Mouse (Mus musculus) forebrain, embryonic 12.5 days (tissue): ENCODE data around the gene Cyp4f18. TPM values are rescaled to one million over a fixed set of nuclear protein-coding genes. Genes with fewer than 3 reads are reported as not detected.

Source experiments
- ATAC-seq: fragments of 200-750 bp; cut with Nextera tagmentation; 2 replicates; pipeline ENCODE4 v1.8.0; 2017; ENCODE audit warnings: moderate TSS enrichment; ENCODE audit not compliant: low FRiP score
- H3K27ac ChIP-seq: fragments of 300-500 bp; sonication (generic); 2 replicates; pipeline ENCODE4 v1.5.1; 2016; ENCODE audit warnings: mild to moderate bottlenecking
- H3K27me3 ChIP-seq: fragments of 300-500 bp; sonication (generic); 2 replicates; pipeline ENCODE4 v1.6.1; 2016; ENCODE audit warnings: mild to moderate bottlenecking
- H3K36me3 ChIP-seq: fragments of 300-500 bp; sonication (generic); replicated peaks from 2 replicates; pipeline ENCODE4 v1.6.1; 2016; ENCODE audit warnings: mild to moderate bottlenecking
- H3K4me1 ChIP-seq: fragments of 300-500 bp; sonication (generic); 2 replicates; pipeline ENCODE4 v1.6.1; 2016
- H3K4me2 ChIP-seq: fragments of 300-500 bp; sonication (generic); 2 replicates; pipeline ENCODE4 v1.6.1; 2016; ENCODE audit warnings: mild to moderate bottlenecking, moderate library complexity
- H3K4me3 ChIP-seq: fragments of 300-500 bp; sonication (generic); replicated peaks from 2 replicates; pipeline ENCODE4 v1.5.1; 2016; ENCODE audit warnings: mild to moderate bottlenecking
- H3K9ac ChIP-seq: fragments of 300-500 bp; sonication (generic); 2 replicates; pipeline ENCODE4 v1.6.1; 2016; ENCODE audit warnings: mild to moderate bottlenecking
- H3K9me3 ChIP-seq: fragments of 300-500 bp; sonication (generic); 2 replicates; pipeline ENCODE4 v1.6.1; 2016
- whole genome bisulfite sequencing: fragments of 180-500 bp; shearing (Covaris S2); methylation state at CpG from one replicate; pipeline ENCODE4 v1.1.7; 2016; 5-methylcytosine and 5-hydroxymethylcytosine counted together
- polyA plus RNA-seq: library from polyadenylated mRNA; unstranded; fragments of >200 nt; fragmentation: Nextera tagmentation; extraction: Ambion mirVana; gene quantifications from 2 replicates; pipeline ENCODE4 v1.2.1, GENCODE M21; 2016

Cyp4f18 gene
- polyA plus RNA-seq, 1 experiment from 2014 or later: 1.6 TPM

GRCm38 (mm10) chr8:72006763-72007162, 2.7 kb downstream of the Cyp4f18 start:
- no peak for ATAC-seq
- no peaks in the 10 kb centered on the region for H3K9me3 ChIP-seq

GRCm38 (mm10) chr8:72005912-72006311, 3.5 kb downstream of the Cyp4f18 start:
- Histone ChIP-seq H3K4me3 (no peak overlapping the region), H3K27ac (no peak overlapping the region), H3K4me1 (no peaks in the 10 kb centered on the region), H3K9ac (no peak overlapping the region), H3K36me3 (no peaks in the 10 kb centered on the region), H3K27me3 (no peaks in the 10 kb centered on the region), H3K4me2 (no peak overlapping the region), H3K9me3 (no peaks in the 10 kb centered on the region)
- WGBS: 86% methylated on average over 3 of the region's 3 CpGs
- no peak for ATAC-seq

More at GRCm38 (mm10) chr8:72006763-72007162, 2.7 kb downstream of the Cyp4f18 start:
- H3K36me3 ChIP-seq: no peaks in the 10 kb centered on the region
- no peak overlapping the region for H3K4me2 ChIP-seq
- no peaks in the 10 kb centered on the region for H3K4me1 ChIP-seq
- 88% methylated on average over 1 of the region's 1 CpGs for WGBS
- H3K4me3 ChIP-seq: no peak overlapping the region
- H3K27ac ChIP-seq: no peak overlapping the region
- no peaks in the 10 kb centered on the region for H3K27me3 ChIP-seq
- no peak overlapping the region for H3K9ac ChIP-seq

GRCm38 (mm10) chr8:72002942-72003341, 6.5 kb downstream of the Cyp4f18 start:
- H3K27me3 ChIP-seq: no peaks in the 10 kb centered on the region
- H3K27ac ChIP-seq: no peak overlapping the region
- H3K36me3 ChIP-seq: no peaks in the 10 kb centered on the region
- no peak overlapping the region for H3K4me2 ChIP-seq
- H3K9ac ChIP-seq: no peak overlapping the region
- no peak overlapping the region for H3K4me3 ChIP-seq
- no peaks in the 10 kb centered on the region for H3K4me1 ChIP-seq
- H3K9me3 ChIP-seq: no peaks in the 10 kb centered on the region
- no peak for ATAC-seq

GRCm38 (mm10) chr8:72000223-72000622, 9.2 kb downstream of the Cyp4f18 start:
- 70% methylated on average over 3 of the region's 3 CpGs for WGBS
- Histone ChIP-seq H3K27me3 (no peaks in the 10 kb centered on the region), H3K9me3 (no peaks in the 10 kb centered on the region), H3K9ac (no peak overlapping the region), H3K27ac (no peak overlapping the region), H3K4me3 (no peak overlapping the region), H3K36me3 (no peaks in the 10 kb centered on the region), H3K4me1 (no peaks in the 10 kb centered on the region), H3K4me2 (no peak overlapping the region)
- ATAC-seq: no peak

- no peak overlapping the region for H3K4me2 ChIP-seq
- no peak overlapping the region for H3K27ac ChIP-seq
- H3K27me3 ChIP-seq: no peaks in the 10 kb centered on the region
- WGBS: 82% methylated on average over 1 of the region's 1 CpGs
- no peak for ATAC-seq
- H3K9me3 ChIP-seq: no peaks in the 10 kb centered on the region
- H3K4me1 ChIP-seq: no peaks in the 10 kb centered on the region
- no peak overlapping the region for H3K9ac ChIP-seq
- H3K4me3 ChIP-seq: no peak overlapping the region
- H3K36me3 ChIP-seq: no peaks in the 10 kb centered on the region
Observed at GRCm38 (mm10) chr8:71999434-71999833, 10.0 kb downstream of the Cyp4f18 start.

- Histone ChIP-seq H3K9ac (peak overlapping the region; percentile 56), H3K4me1 (peaks cover 8% of the 10 kb centered on the region), H3K36me3 (no peaks in the 10 kb centered on the region), H3K4me3 (peak overlapping the region; percentile 43), H3K9me3 (no peaks in the 10 kb centered on the region), H3K27ac (no peak overlapping the region), H3K4me2 (peak overlapping the region; percentile 63), H3K27me3 (no peaks in the 10 kb centered on the region)
- peak; percentile 24 for ATAC-seq
- WGBS: 63% methylated on average over 13 of the region's 13 CpGs
Observed at GRCm38 (mm10) chr8:71988867-71989599, 20.4 kb downstream of the Cyp4f18 start.

- 9% methylated on average over 24 of the region's 24 CpGs for WGBS
- Histone ChIP-seq H3K27me3 (no peaks in the 10 kb centered on the region), H3K9ac (peak overlapping the region; percentile 56), H3K27ac (no peak overlapping the region), H3K36me3 (no peaks in the 10 kb centered on the region), H3K9me3 (no peaks in the 10 kb centered on the region), H3K4me2 (peak overlapping the region; percentile 63), H3K4me1 (peaks cover 8% of the 10 kb centered on the region), H3K4me3 (peak overlapping the region; percentile 43)
- ATAC-seq: peak; percentile 84
Observed at GRCm38 (mm10) chr8:71988110-71988866, 21.1 kb downstream of the Cyp4f18 start.

GRCm38 (mm10) chr8:71984601-71985000, 24.8 kb downstream of the Cyp4f18 start:
- Histone ChIP-seq H3K9ac (no peak overlapping the region), H3K4me3 (no peak overlapping the region), H3K4me2 (no peak overlapping the region), H3K4me1 (peaks cover 8% of the 10 kb centered on the region), H3K27me3 (no peaks in the 10 kb centered on the region), H3K36me3 (no peaks in the 10 kb centered on the region), H3K9me3 (no peaks in the 10 kb centered on the region), H3K27ac (no peak overlapping the region)
- ATAC-seq: no peak; the same call in 1 of the 2 replicates
- 61% methylated on average over 4 of the region's 4 CpGs for WGBS

GRCm38 (mm10) chr8:71981456-71981855, 28.0 kb downstream of the Cyp4f18 start:
- Histone ChIP-seq H3K4me2 (no peak overlapping the region), H3K27me3 (no peaks in the 10 kb centered on the region), H3K9me3 (no peaks in the 10 kb centered on the region), H3K4me3 (no peak overlapping the region), H3K36me3 (no peaks in the 10 kb centered on the region), H3K27ac (no peak overlapping the region), H3K4me1 (no peaks in the 10 kb centered on the region), H3K9ac (no peak overlapping the region)
- ATAC-seq: no peak
- WGBS: 93% methylated on average over 4 of the region's 4 CpGs

- Histone ChIP-seq H3K27ac (no peak overlapping the region), H3K4me3 (no peak overlapping the region), H3K4me1 (no peaks in the 10 kb centered on the region), H3K9me3 (no peaks in the 10 kb centered on the region), H3K27me3 (no peaks in the 10 kb centered on the region), H3K9ac (no peak overlapping the region), H3K36me3 (no peaks in the 10 kb centered on the region), H3K4me2 (no peak overlapping the region)
- no peak for ATAC-seq
- WGBS: 76% methylated on average over 2 of the region's 2 CpGs
Observed at GRCm38 (mm10) chr8:71981032-71981431, 28.4 kb downstream of the Cyp4f18 start.

GRCm38 (mm10) chr8:71974211-71974610, 35.2 kb downstream of the Cyp4f18 start:
- Histone ChIP-seq H3K4me3 (no peak overlapping the region), H3K27ac (no peak overlapping the region), H3K4me1 (no peaks in the 10 kb centered on the region), H3K9me3 (no peaks in the 10 kb centered on the region), H3K4me2 (no peak overlapping the region), H3K36me3 (peaks cover 8% of the 10 kb centered on the region), H3K27me3 (no peaks in the 10 kb centered on the region), H3K9ac (no peak overlapping the region)
- WGBS: 82% methylated on average over 3 of the region's 3 CpGs
- ATAC-seq: no peak

GRCm38 (mm10) chr8:71971945-71972344, 37.5 kb downstream of the Cyp4f18 start:
- Histone ChIP-seq H3K4me2 (no peak overlapping the region), H3K27ac (no peak overlapping the region), H3K9ac (no peak overlapping the region), H3K4me1 (no peaks in the 10 kb centered on the region), H3K4me3 (no peak overlapping the region), H3K9me3 (peaks cover 6% of the 10 kb centered on the region; the same call in 1 of the 2 replicates), H3K27me3 (no peaks in the 10 kb centered on the region), H3K36me3 (peaks cover 31% of the 10 kb centered on the region)
- WGBS: 72% methylated on average over 1 of the region's 1 CpGs
- ATAC-seq: no peak

- Histone ChIP-seq H3K27ac (no peak overlapping the region), H3K9me3 (peaks cover 13% of the 10 kb centered on the region), H3K4me3 (no peak overlapping the region), H3K9ac (no peak overlapping the region), H3K36me3 (peaks cover 55% of the 10 kb centered on the region), H3K27me3 (no peaks in the 10 kb centered on the region), H3K4me2 (no peak overlapping the region), H3K4me1 (no peaks in the 10 kb centered on the region)
- ATAC-seq: no peak
- 87% methylated on average over 6 of the region's 6 CpGs for WGBS
Observed at GRCm38 (mm10) chr8:71968636-71969035, 40.8 kb downstream of the Cyp4f18 start.
